Mouse (Mus musculus): ENCODE measurements at regions not wholly inside any gene's neighbourhood (a gene's known extent, or its start where the extent isn't known, plus 50 kb on each side); places are given as distances from the start of the nearest gene placed in this dataset.

DNA sequence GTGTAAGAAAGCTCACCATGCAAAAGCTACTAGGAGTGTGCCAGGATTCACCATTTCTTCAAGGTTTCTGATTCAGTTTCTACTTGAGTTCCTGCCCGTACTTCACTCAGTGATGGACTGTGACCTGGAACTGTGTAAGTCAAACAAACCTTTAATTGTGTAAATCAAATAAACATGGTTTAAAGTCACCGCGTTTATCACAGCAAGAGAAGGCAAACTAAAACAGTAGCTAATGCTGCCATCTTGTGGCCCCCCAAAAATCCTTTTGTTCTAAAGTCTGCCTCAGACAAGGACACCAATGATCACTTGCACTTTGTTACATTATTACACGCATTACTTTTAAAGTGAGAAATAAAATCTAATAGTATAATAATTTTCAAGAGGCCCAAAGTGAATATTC lies 63.6 kb upstream of the Dcx start:
- in situ Hi-C loops (cut with MboI; ENCODE audit: low pct_unique_long_range_greater_than_20kb in 1 of 2, low sequenced_read_pairs in 2 of 2, unreplicated experiment in 1 of 2) = loop anchor here in 1 of 2 experiments (5.0 kb wide), 1 partner anchor 259 kb away; no protein-coding TSS in a partner anchor

Measured in mouse embryonic stem cell (cell line).